In genomic region chr4:41348584-41349198, GRCm38 (mm10) we compare ENCODE assay signal across 8 mouse cellular contexts. TPM values are rescaled to one million over a fixed set of nuclear protein-coding genes. Genes with fewer than 3 reads are reported as not detected.
DNase-seq lines count a peak whose midpoint lies in the region; ATAC-seq and TF ChIP-seq lines count a peak whose summit lies in the region.

TSS of gene Ubap1 (plus strand) at chr4:41348996.

- no peaks in the 10 kb centered on the region for H3K27me3 ChIP-seq in E14TG2a.4 (ENCODE audit: insufficient read depth, low read length)
- no peaks in the 10 kb centered on the region for H3K27me3 ChIP-seq in forebrain, embryonic 12.5 days
- H3K27me3 ChIP-seq in heart, postnatal 0 days (ENCODE audit: control insufficient read depth, insufficient read depth, low read length) = no peaks in the 10 kb centered on the region
- H3K27me3 ChIP-seq in liver, embryonic 16.5 days (ENCODE audit: control insufficient read depth, insufficient read depth, low read depth, low read length) = no peaks in the 10 kb centered on the region
- H3K27me3 ChIP-seq in neural tube, embryonic 13.5 days = no peaks in the 10 kb centered on the region
- H3K27me3 ChIP-seq in testis, adult 2 months (ENCODE audit: control insufficient read depth, insufficient read depth, low read length) = no peaks in the 10 kb centered on the region

- H3K36me3 ChIP-seq in E14TG2a.4 (ENCODE audit: insufficient read depth, low read length) = 0 out of 2 replicates have a peak, but pooled peaks cover 4% of the 10 kb centered on the region
- H3K36me3 ChIP-seq in forebrain, embryonic 12.5 days (replicated peaks) = peaks cover 17% of the 10 kb centered on the region; the same call in 1 of the 2 replicates
- H3K36me3 ChIP-seq in heart, postnatal 0 days (replicated peaks; ENCODE audit: control insufficient read depth, insufficient read depth, low read length) = no peaks in the 10 kb centered on the region
- H3K36me3 ChIP-seq in liver, embryonic 16.5 days (ENCODE audit: control insufficient read depth, insufficient read depth) = no peaks in the 10 kb centered on the region
- H3K36me3 ChIP-seq in neural tube, embryonic 13.5 days = peaks cover 14% of the 10 kb centered on the region
- no peaks in the 10 kb centered on the region for H3K36me3 ChIP-seq in testis, adult 2 months (ENCODE audit: control insufficient read depth, insufficient read depth, low read length)

- peak; percentile 98 for ATAC-seq in forebrain, embryonic 12.5 days (ENCODE audit: low FRiP score)
- peak; percentile 99 for ATAC-seq in heart, postnatal 0 days (ENCODE audit: insufficient read depth, low read depth)
- peak; percentile 91 for ATAC-seq in liver, embryonic 16.5 days (ENCODE audit: low read depth)
- ATAC-seq in neural tube, embryonic 13.5 days (ENCODE audit: low read depth) = peak; percentile 98

- H3K4me2 ChIP-seq in forebrain, embryonic 12.5 days = peak within 1 kb of the TSS; percentile 66
- H3K4me2 ChIP-seq in heart, postnatal 0 days (ENCODE audit: low read depth, low read length) = peak within 1 kb of the TSS; percentile 72
- H3K4me2 ChIP-seq in liver, embryonic 16.5 days (ENCODE audit: low read depth, low read length) = peak within 1 kb of the TSS; percentile 79
- H3K4me2 ChIP-seq in neural tube, embryonic 13.5 days = peak within 1 kb of the TSS; percentile 76

- TF ChIP-seq EP300 in heart, postnatal 0 days (IDR thresholded peaks at IDR 0.05; ENCODE audit: low read depth) = no peak

- peak within 1 kb of the TSS; percentile 93 for H3K27ac ChIP-seq in forebrain, embryonic 12.5 days
- H3K27ac ChIP-seq in heart, postnatal 0 days (ENCODE audit: low read depth) = peak within 1 kb of the TSS; percentile 78
- peak within 1 kb of the TSS; percentile 89 for H3K27ac ChIP-seq in liver, embryonic 16.5 days (ENCODE audit: low read length)
- H3K27ac ChIP-seq in neural tube, embryonic 13.5 days (replicated peaks) = peak within 1 kb of the TSS; percentile 97
- peak within 1 kb of the TSS; percentile 64 for H3K27ac ChIP-seq in testis, adult 2 months (ENCODE audit: control insufficient read depth, insufficient read depth, low read depth, low read length)

- TF ChIP-seq CTCF in E14TG2a.4 (conservative IDR thresholded peaks at IDR 0.05; ENCODE audit: low read length) = no peak
- TF ChIP-seq CTCF in heart, postnatal 0 days (IDR thresholded peaks at IDR 0.05; ENCODE audit: low read depth) = no peak
- TF ChIP-seq CTCF in testis, adult 2 months (IDR thresholded peaks at IDR 0.05; ENCODE audit: control insufficient read depth, insufficient read depth, insufficient replicate concordance, low read depth, low read length) = no peak

- peak; percentile 97 for TF ChIP-seq POLR2A in testis, adult 2 months (IDR thresholded peaks at IDR 0.05; ENCODE audit: control insufficient read depth, low read depth, low read length)

- no peaks in the 10 kb centered on the region for H3K9me3 ChIP-seq in E14TG2a.4 (ENCODE audit: low read length)
- H3K9me3 ChIP-seq in forebrain, embryonic 12.5 days = no peaks in the 10 kb centered on the region
- H3K9me3 ChIP-seq in heart, postnatal 0 days (replicated peaks; ENCODE audit: control insufficient read depth, low read length) = no peaks in the 10 kb centered on the region
- H3K9me3 ChIP-seq in liver, embryonic 16.5 days (replicated peaks; ENCODE audit: control insufficient read depth, low read length) = no peaks in the 10 kb centered on the region
- no peaks in the 10 kb centered on the region for H3K9me3 ChIP-seq in neural tube, embryonic 13.5 days

- under 1% methylated on average over 31 of the region's 31 CpGs for WGBS in forebrain, embryonic 12.5 days
- under 1% methylated on average over 31 of the region's 31 CpGs for WGBS in heart, postnatal 0 days
- WGBS in liver, embryonic 16.5 days (ENCODE audit: insufficient replicate concordance) = under 1% methylated on average over 31 of the region's 31 CpGs
- under 1% methylated on average over 31 of the region's 31 CpGs for WGBS in neural tube, embryonic 13.5 days

- H3K9ac ChIP-seq in forebrain, embryonic 12.5 days = peak within 1 kb of the TSS; percentile 79
- H3K9ac ChIP-seq in heart, postnatal 0 days (replicated peaks; ENCODE audit: low read depth, low read length) = peak within 1 kb of the TSS; percentile 74
- H3K9ac ChIP-seq in liver, embryonic 16.5 days (ENCODE audit: low read depth, low read length) = peak within 1 kb of the TSS; percentile 95
- peak within 1 kb of the TSS; percentile 87 for H3K9ac ChIP-seq in neural tube, embryonic 13.5 days

- H3K4me1 ChIP-seq in E14TG2a.4 (replicated peaks; ENCODE audit: low read depth, low read length) = peaks cover 38% of the 10 kb centered on the region
- peaks cover 14% of the 10 kb centered on the region for H3K4me1 ChIP-seq in forebrain, embryonic 12.5 days
- H3K4me1 ChIP-seq in heart, postnatal 0 days (ENCODE audit: control insufficient read depth, insufficient read depth) = peaks cover 10% of the 10 kb centered on the region; the same call in 1 of the 2 replicates
- H3K4me1 ChIP-seq in liver, embryonic 16.5 days (ENCODE audit: control insufficient read depth, low read depth, low read length) = peaks cover 25% of the 10 kb centered on the region
- peaks cover 16% of the 10 kb centered on the region for H3K4me1 ChIP-seq in neural tube, embryonic 13.5 days (replicated peaks)
- peaks cover 2% of the 10 kb centered on the region; the same call in 1 of the 2 replicates for H3K4me1 ChIP-seq in testis, adult 2 months (ENCODE audit: control insufficient read depth, insufficient read depth, low read length)

- DNase-seq in c-Kit-positive CD71-positive TER-119-positive erythroid progenitor cells, embryonic 14.5 days (ENCODE audit: low spot score) = peak; percentile 96
- DNase-seq in heart, postnatal 0 days (ENCODE audit: low spot score) = peak; percentile 98
- DNase-seq in kidney, postnatal 4 days = peak; percentile 96 to 97

- peak within 1 kb of the TSS; percentile 87 for H3K4me3 ChIP-seq in E14TG2a.4 (replicated peaks; ENCODE audit: low read length)
- H3K4me3 ChIP-seq in forebrain, embryonic 12.5 days (replicated peaks) = peak within 1 kb of the TSS; percentile 78
- peak within 1 kb of the TSS; percentile 69 for H3K4me3 ChIP-seq in heart, postnatal 0 days (ENCODE audit: low read depth, low read length)
- H3K4me3 ChIP-seq in liver, embryonic 16.5 days (ENCODE audit: low read depth, low read length) = peak within 1 kb of the TSS; percentile 80
- H3K4me3 ChIP-seq in neural tube, embryonic 13.5 days = peak within 1 kb of the TSS; percentile 67
- peak within 1 kb of the TSS; percentile 94 for H3K4me3 ChIP-seq in testis, adult 2 months (ENCODE audit: control insufficient read depth, low read depth, low read length)

RNA-seq across cellular contexts. Expression of gene Ubap1, which starts in this region (rescaled TPM):
- 79.7 and 80.4 TPM in 2 replicates for polyA plus RNA-seq in forebrain, embryonic 12.5 days (2016; fragmentation: Nextera tagmentation; extraction: Ambion mirVana)
- 43.2 and 125 TPM in 2 replicates for total RNA-seq in heart, postnatal 0 days (2014; rRNA removed; ENCODE audit: low replicate concordance)
- 45.3 and 45.7 TPM in 2 replicates for polyA plus RNA-seq in heart, postnatal 0 days (2015; fragmentation: Nextera tagmentation; extraction: Ambion mirVana)
- 32.8 and 36.8 TPM in 2 replicates for polyA plus RNA-seq in liver, embryonic 16.5 days (2015; fragmentation: Nextera tagmentation; extraction: Ambion mirVana)
- polyA plus RNA-seq in neural tube, embryonic 13.5 days (2015; fragmentation: Nextera tagmentation; extraction: Ambion mirVana) = 72.6 and 85.5 TPM in 2 replicates
- 44.2 and 47.8 TPM in 2 replicates for polyA plus RNA-seq in testis, adult 2 months (2012; rRNA removed)

Comparison
In these comparisons a context has a peak if more than half of its experiments do, and no peak if none do; other contexts are left out.
1. Peak in every context shown above with its lines: DNase-seq, ATAC-seq, H3K4me3 ChIP-seq and H3K27ac ChIP-seq.